Mouse (Mus musculus) CH12.LX (cell line): Measurements from ENCODE around the gene Anxa11. TPM values are rescaled to one million over a fixed set of nuclear protein-coding genes. Genes with fewer than 3 reads are reported as not detected.

Experiments
- DNase-seq: peaks from one replicate; pipeline ENCODE4 v3.0.0-alpha.2; 2013; ENCODE audit errors: extremely low read depth
- H3K27ac ChIP-seq: 2 replicates; pipeline ENCODE4 v1.5.1; 2012; ENCODE audit warnings: low read depth, mild to moderate bottlenecking, control low read depth, moderate library complexity; ENCODE audit not compliant: insufficient read depth
- H3K27me3 ChIP-seq: replicated peaks from 2 replicates; pipeline ENCODE3; 2012; ENCODE audit warnings: inconsistent platforms
- H3K36me3 ChIP-seq, 2 experiments: replicated peaks in 1 of 2; 2 replicates each; pipeline versions ENCODE3 to v1.6.1; 2012; ENCODE audit warnings: inconsistent platforms in 1 of 2, low read length in 1 of 2, mild to moderate bottlenecking in 1 of 2, mixed read lengths in 1 of 2, moderate library complexity in 1 of 2; ENCODE audit not compliant: control insufficient read depth in 1 of 2, insufficient read depth in 1 of 2
- H3K4me1 ChIP-seq, 2 experiments: 2 replicates each; pipeline ENCODE4 v1.6.1; 2012; ENCODE audit warnings: inconsistent platforms in 1 of 2, moderate library complexity in 1 of 2; ENCODE audit not compliant: insufficient read depth in 2 of 2, control insufficient read depth in 1 of 2
- H3K4me2 ChIP-seq: 2 replicates; pipeline ENCODE4 v1.6.1; 2012; ENCODE audit warnings: low read depth, mild to moderate bottlenecking, control low read depth; ENCODE audit not compliant: poor library complexity, insufficient read depth, severe bottlenecking
- H3K4me3 ChIP-seq, 3 experiments: fragments of 150-350 bp in 1 of 3; sonication (generic) in 1 of 3; replicated peaks in 1 of 3; 2 replicates each; pipeline versions ENCODE3 to v1.5.1; 2011 to 2012; ENCODE audit warnings: low read depth in 2 of 3, low read length in 2 of 3, mild to moderate bottlenecking in 2 of 3, moderate library complexity in 2 of 3, control low read depth in 1 of 3, improper control_type of control experiment in 1 of 3, inconsistent platforms in 1 of 3, mixed read lengths in 1 of 3; ENCODE audit not compliant: poor library complexity in 1 of 3
- H3K79me2 ChIP-seq: replicated peaks from 2 replicates; pipeline ENCODE4 v1.6.1; 2012; ENCODE audit warnings: mild to moderate bottlenecking, moderate library complexity; ENCODE audit not compliant: control insufficient read depth, poor library complexity, insufficient read depth, severe bottlenecking; ENCODE audit errors: extremely low read depth
- H3K9ac ChIP-seq: 2 replicates; pipeline ENCODE4 v1.6.1; 2012; ENCODE audit warnings: low read depth, mild to moderate bottlenecking, control low read depth, moderate library complexity; ENCODE audit not compliant: insufficient read depth
- H3K9me3 ChIP-seq: replicated peaks from 2 replicates; pipeline ENCODE3; 2012; ENCODE audit warnings: low read length, inconsistent platforms, mixed read lengths
- BHLHE40 ChIP-seq: IDR thresholded peaks from 2 replicates; pipeline ENCODE4 v1.6.1; 2011; ENCODE audit warnings: mild to moderate bottlenecking, low read depth, low read length, improper control_type of control experiment
- CHD2 ChIP-seq: IDR thresholded peaks from 2 replicates; pipeline ENCODE4 v1.6.1; 2011; ENCODE audit warnings: low read length, improper control_type of control experiment
- E2F4 ChIP-seq: IDR thresholded peaks from 2 replicates; pipeline ENCODE4 v1.6.1; 2011; ENCODE audit warnings: low read depth, low read length, improper control_type of control experiment; ENCODE audit not compliant: insufficient replicate concordance
- ELF1 ChIP-seq: IDR thresholded peaks from 2 replicates; pipeline ENCODE4 v1.6.1; 2014; ENCODE audit warnings: low read depth, mild to moderate bottlenecking, inconsistent platforms, low read length, improper control_type of control experiment
- ETS1 ChIP-seq: conservative IDR thresholded peaks from 2 replicates; pipeline ENCODE4 v1.6.1; 2012; ENCODE audit warnings: low read depth, mild to moderate bottlenecking, inconsistent platforms, low read length, improper control_type of control experiment, moderate library complexity
- GABPA ChIP-seq: IDR thresholded peaks from 2 replicates; pipeline ENCODE4 v1.6.1; 2012; ENCODE audit warnings: low read depth, low read length, improper control_type of control experiment, inconsistent platforms; ENCODE audit not compliant: insufficient replicate concordance
- HCFC1 ChIP-seq: IDR thresholded peaks from 2 replicates; pipeline ENCODE4 v1.6.1; 2012; ENCODE audit warnings: low read depth, mild to moderate bottlenecking, inconsistent platforms, low read length, improper control_type of control experiment
- IRF4 ChIP-seq: IDR thresholded peaks from 2 replicates; pipeline ENCODE4 v1.6.1; 2014; ENCODE audit warnings: low read depth, mild to moderate bottlenecking, inconsistent platforms, low read length, improper control_type of control experiment
- JUND ChIP-seq: conservative IDR thresholded peaks from 2 replicates; pipeline ENCODE4 v1.6.1; 2011; ENCODE audit warnings: low read depth, low read length, improper control_type of control experiment
- KAT2A ChIP-seq: IDR thresholded peaks from 2 replicates; pipeline ENCODE4 v1.6.1; 2012; ENCODE audit warnings: low read length, improper control_type of control experiment, inconsistent platforms; ENCODE audit not compliant: insufficient replicate concordance
- MAZ ChIP-seq: IDR thresholded peaks from 2 replicates; pipeline ENCODE4 v1.6.1; 2012; ENCODE audit warnings: low read depth, mild to moderate bottlenecking, inconsistent platforms, low read length, improper control_type of control experiment, moderate library complexity
- MXI1 ChIP-seq: IDR thresholded peaks from 2 replicates; pipeline ENCODE4 v1.6.1; 2011; ENCODE audit warnings: mild to moderate bottlenecking, low read depth, low read length, improper control_type of control experiment
- NELFE ChIP-seq: IDR thresholded peaks from 2 replicates; pipeline ENCODE4 v1.6.1; 2011; ENCODE audit warnings: low read depth, low read length, improper control_type of control experiment
- NRF1 ChIP-seq: IDR thresholded peaks from 2 replicates; pipeline ENCODE4 v1.6.1; 2014; ENCODE audit warnings: low read depth, mild to moderate bottlenecking, inconsistent platforms, low read length, improper control_type of control experiment, moderate library complexity
- PAX5 ChIP-seq: IDR thresholded peaks from 2 replicates; pipeline ENCODE4 v1.6.1; 2012; ENCODE audit warnings: low read length, inconsistent platforms, mixed read lengths
- POLR2A ChIP-seq: IDR thresholded peaks from 2 replicates; pipeline ENCODE4 v1.6.1; 2011; ENCODE audit warnings: low read depth, mild to moderate bottlenecking, improper control_type of control experiment, low read length
- POLR2AphosphoS2 ChIP-seq: IDR thresholded peaks from 2 replicates; pipeline ENCODE4 v1.6.1; 2011; ENCODE audit warnings: low read depth, low read length, improper control_type of control experiment
- RCOR1 ChIP-seq: conservative IDR thresholded peaks from 2 replicates; pipeline ENCODE4 v1.6.1; 2012; ENCODE audit warnings: low read depth, mild to moderate bottlenecking, inconsistent platforms, low read length, improper control_type of control experiment
- SIN3A ChIP-seq: IDR thresholded peaks from 2 replicates; pipeline ENCODE4 v1.6.1; 2012; ENCODE audit warnings: low read length, improper control_type of control experiment, inconsistent platforms
- SMC3 ChIP-seq: IDR thresholded peaks from 2 replicates; pipeline ENCODE4 v1.6.1; 2011; ENCODE audit warnings: low read depth, low read length, improper control_type of control experiment
- TBP ChIP-seq: conservative IDR thresholded peaks from 2 replicates; pipeline ENCODE4 v1.6.1; 2011; ENCODE audit warnings: low read depth, low read length, improper control_type of control experiment
- TCF12 ChIP-seq: IDR thresholded peaks from 2 replicates; pipeline ENCODE4 v1.6.1; 2014; ENCODE audit warnings: low read depth, mild to moderate bottlenecking, inconsistent platforms, low read length, improper control_type of control experiment
- UBTF ChIP-seq: IDR thresholded peaks from 2 replicates; pipeline ENCODE4 v1.6.1; 2012; ENCODE audit warnings: low read depth, mild to moderate bottlenecking, inconsistent platforms, low read length, improper control_type of control experiment, moderate library complexity
- USF1 ChIP-seq: IDR thresholded peaks from 2 replicates; pipeline ENCODE4 v1.6.1; 2014; ENCODE audit warnings: low read depth, mild to moderate bottlenecking, inconsistent platforms, low read length, improper control_type of control experiment
- ZKSCAN1 ChIP-seq: IDR thresholded peaks from 2 replicates; pipeline ENCODE4 v1.6.1; 2012; ENCODE audit warnings: low read depth, inconsistent platforms, low read length, improper control_type of control experiment, borderline replicate concordance
- ZNF384 ChIP-seq: IDR thresholded peaks from 2 replicates; pipeline ENCODE4 v1.6.1; 2012; ENCODE audit warnings: low read depth, low read length, improper control_type of control experiment, inconsistent platforms
- dilution Hi-C: fragments of 300-500 bp; cut with MboI; formaldehyde crosslinking; loops from 2 replicates; pipeline ENCODE4 v1.14.3; 2020; ENCODE audit warnings: low sequenced_read_pairs; ENCODE audit not compliant: extremely low pct_unique_long_range_greater_than_20kb, extremely low pct_ligation_motif_present
- in situ Hi-C: fragments of 300-500 bp; cut with MboI; formaldehyde crosslinking; loops from 3 replicates; pipeline ENCODE4 v1.14.3; 2019; ENCODE audit warnings: low sequenced_read_pairs, low pct_ligation_motif_present, low pct_unique_long_range_greater_than_20kb, mixed read lengths
- polyA plus RNA-seq: library from polyadenylated mRNA; unstranded; fragments of >175 nt; gene quantifications from 2 replicates; pipeline ENCODE4 v1.2.1, GENCODE M21; 2012; ENCODE audit warnings: low read depth; ENCODE audit not compliant: insufficient read length
- total RNA-seq, 2 experiments: library from RNA; depleted of rRNA; stranded (reverse); fragments of 300-350 nt in 1 of 2; fragments of >200 nt in 1 of 2; gene quantifications; 2 replicates each; pipeline ENCODE4 v1.2.3; 2012 to 2014

Gene Anxa11
- total and polyA plus RNA-seq, 3 experiments: 5.0 to 35.0 (median 8.4) TPM

DNA sequence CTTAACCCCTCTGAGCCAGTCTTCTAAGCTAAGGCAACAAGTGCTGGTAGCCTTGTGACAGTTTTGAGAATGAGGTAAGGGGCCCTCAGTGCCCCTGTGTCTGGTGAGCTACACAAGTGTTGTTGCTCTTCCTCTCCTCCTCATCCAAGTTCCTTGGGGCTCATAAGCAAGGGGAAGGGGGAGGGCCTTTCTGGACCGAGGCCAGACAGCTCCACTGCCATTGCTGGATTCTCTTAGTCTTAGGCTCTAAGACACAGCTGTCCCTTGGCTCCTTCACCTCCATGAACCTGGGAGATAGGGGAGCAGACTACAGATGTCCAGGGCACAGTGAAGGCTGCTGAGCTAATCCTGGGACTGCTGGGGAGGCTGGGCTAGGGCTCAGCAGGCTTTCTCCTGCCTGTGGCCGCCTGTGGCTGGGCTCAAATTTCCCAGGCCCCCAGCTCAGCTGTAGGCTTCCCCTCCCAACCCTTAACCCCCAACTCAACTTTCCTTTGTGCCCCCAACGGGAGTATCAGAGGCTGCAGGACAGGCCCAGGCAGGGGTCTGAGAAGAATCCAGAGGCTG lies 38.6 kb upstream of the Anxa11 start:
- H3K4me1 ChIP-seq: no peaks in the 10 kb centered on the region

DNA sequence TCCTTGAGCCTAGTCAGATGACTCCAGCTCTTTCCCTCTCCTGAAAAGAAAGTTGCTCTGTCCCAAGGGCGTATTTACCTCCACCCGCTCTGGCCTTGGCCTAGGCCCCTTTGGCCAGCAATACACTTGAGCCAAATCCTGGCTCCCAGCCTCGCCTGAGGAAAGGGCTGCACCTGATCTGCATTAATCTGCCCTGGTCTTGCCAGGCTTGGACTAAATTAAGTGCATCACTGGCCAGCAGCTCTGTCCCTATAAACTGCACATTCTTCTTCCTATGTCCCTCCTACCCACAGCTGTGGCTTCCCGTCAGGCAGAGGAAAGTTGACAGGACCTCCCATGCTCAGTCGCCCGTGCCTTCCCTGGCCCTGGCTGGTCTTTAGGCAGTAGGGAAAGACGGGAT lies 36.1 kb upstream of the Anxa11 start:
- Histone ChIP-seq H3K79me2 (no peaks in the 10 kb centered on the region), H3K9ac (no peak overlapping the region), H3K27me3 (peaks cover 2% of the 10 kb centered on the region), H3K4me3 (no peak overlapping the region), H3K27ac (no peak overlapping the region), H3K9me3 (no peaks in the 10 kb centered on the region), H3K4me2 (no peak overlapping the region), H3K4me1 (no peaks in the 10 kb centered on the region), H3K36me3 (no peaks in the 10 kb centered on the region)
- no peak for TF ChIP-seq E2F4
- no peak for TF ChIP-seq RCOR1
- TF ChIP-seq POLR2AphosphoS2: no peak
- TF ChIP-seq ETS1: no peak
- TF ChIP-seq NELFE: no peak
- no peak for TF ChIP-seq ELF1
- no peak for TF ChIP-seq NRF1
- TF ChIP-seq CHD2: no peak
- no peak for TF ChIP-seq MAZ
- TF ChIP-seq MXI1: no peak
- TF ChIP-seq KAT2A: no peak
- TF ChIP-seq ZKSCAN1: no peak
- TF ChIP-seq BHLHE40: no peak
- no peak for TF ChIP-seq TCF12
- TF ChIP-seq SIN3A: no peak
- no peak for TF ChIP-seq PAX5
- no peak for TF ChIP-seq TBP
- TF ChIP-seq USF1: no peak
- no peak for TF ChIP-seq JUND
- in situ Hi-C loops (no loop called here), dilution Hi-C loops (no loop called here)
- no peak for DNase-seq

More for the DNA sequence above, 38.6 kb upstream of the Anxa11 start:
- Histone ChIP-seq H3K27me3 (peaks cover 2% of the 10 kb centered on the region), H3K4me3 (no peak overlapping the region), H3K79me2 (no peaks in the 10 kb centered on the region), H3K27ac (no peak overlapping the region), H3K9ac (no peak overlapping the region), H3K9me3 (no peaks in the 10 kb centered on the region), H3K36me3 (no peaks in the 10 kb centered on the region), H3K4me2 (no peak overlapping the region)
- dilution Hi-C loops (no loop called here), in situ Hi-C loops (no loop called here)
- TF ChIP-seq NRF1 (no peak), ZKSCAN1 (no peak), ZNF384 (no peak), UBTF (no peak), E2F4 (no peak), POLR2A (no peak), USF1 (no peak), SMC3 (no peak), BHLHE40 (no peak), NELFE (no peak), SIN3A (no peak), PAX5 (no peak), GABPA (no peak), HCFC1 (no peak), KAT2A (no peak), CHD2 (no peak), IRF4 (no peak)
- no peak for DNase-seq
